ENCODE assay signal across 12 mouse cellular contexts in genomic region chr4:99458984-99459383, GRCm38 (mm10).
DNase-seq lines count a peak whose midpoint lies in the region; ATAC-seq and TF ChIP-seq lines count a peak whose summit lies in the region.
"Had no signal": no experiment of that assay in that cellular context is flagged by ENCODE, and none has a peak within 500 bp of the region (broad histone marks: within the 10 kb centered on the region; RNA-seq: fewer than 3 reads in every experiment).

No protein-coding gene starts in this region.

- 69% methylated on average over 4 of the region's 4 CpGs for WGBS in kidney, adult 2 months
- 66% methylated on average over 4 of the region's 4 CpGs for WGBS in embryonic facial prominence, embryonic 12.5 days
- WGBS in forebrain, embryonic 14.5 days: 32% methylated on average over 4 of the region's 4 CpGs
- 55% methylated on average over 4 of the region's 4 CpGs for WGBS in midbrain, embryonic 11.5 days

- H3K36me3 ChIP-seq in kidney, adult 2 months (ENCODE audit: control insufficient read depth, insufficient read depth, low read length): no peaks in the 10 kb centered on the region
- H3K36me3 ChIP-seq in embryonic facial prominence, embryonic 12.5 days: no peaks in the 10 kb centered on the region
- no peaks in the 10 kb centered on the region for H3K36me3 ChIP-seq in forebrain, embryonic 14.5 days (ENCODE audit: control insufficient read depth, insufficient read depth, low read length)
- no peaks in the 10 kb centered on the region for H3K36me3 ChIP-seq in midbrain, embryonic 11.5 days (ENCODE audit: control insufficient read depth, insufficient read depth, low read length)

- H3K27me3 ChIP-seq in kidney, adult 2 months (replicated peaks; ENCODE audit: control insufficient read depth, insufficient read depth, low read length): no peaks in the 10 kb centered on the region
- peaks cover 10% of the 10 kb centered on the region for H3K27me3 ChIP-seq in embryonic facial prominence, embryonic 12.5 days
- 0 out of 2 replicates have a peak, but pooled peaks cover 3% of the 10 kb centered on the region for H3K27me3 ChIP-seq in forebrain, embryonic 14.5 days (replicated peaks; ENCODE audit: control insufficient read depth, insufficient read depth, low read length)
- H3K27me3 ChIP-seq in midbrain, embryonic 11.5 days (ENCODE audit: control insufficient read depth, insufficient read depth, low read length): peaks cover 14% of the 10 kb centered on the region

- no peaks in the 10 kb centered on the region; the same call in 1 of the 2 replicates for H3K4me1 ChIP-seq in kidney, adult 2 months (ENCODE audit: control insufficient read depth, insufficient read depth, low read length)
- H3K4me1 ChIP-seq in embryonic facial prominence, embryonic 12.5 days: 0 out of 2 replicates have a peak, but pooled peaks cover 4% of the 10 kb centered on the region
- H3K4me1 ChIP-seq in forebrain, embryonic 14.5 days (ENCODE audit: control insufficient read depth, insufficient read depth, low read length): peaks cover 10% of the 10 kb centered on the region; the same call in 1 of the 2 replicates
- H3K4me1 ChIP-seq in midbrain, embryonic 11.5 days (ENCODE audit: control insufficient read depth, insufficient read depth, low read length): peaks cover 5% of the 10 kb centered on the region

- no peak overlapping the region for H3K9ac ChIP-seq in embryonic facial prominence, embryonic 12.5 days
- H3K9ac ChIP-seq in forebrain, embryonic 14.5 days (ENCODE audit: low read length): no peak overlapping the region
- no peak overlapping the region for H3K9ac ChIP-seq in midbrain, embryonic 11.5 days (ENCODE audit: low read length)

- peak; percentile 2 for DNase-seq in kidney, adult 2 months
- no peak for DNase-seq in kidney, postnatal 10 days
- DNase-seq in forebrain, embryonic 14.5 days (ENCODE audit: low spot score): peak; percentile 14
- DNase-seq in midbrain, embryonic 11.5 days (ENCODE audit: low spot score, missing footprints): no peak
- DNase-seq in ovary, postnatal 36 days (ENCODE audit: low spot score): no peak
- DNase-seq: heart, adult 18-20 months; lung, adult 2 months; spleen, adult 18-20 months; thymus, adult 18-20 months had no signal

- no peak overlapping the region for H3K4me3 ChIP-seq in kidney, adult 2 months (ENCODE audit: insufficient read depth, low read depth, low read length)
- no peak overlapping the region for H3K4me3 ChIP-seq in embryonic facial prominence, embryonic 12.5 days
- 0 out of 2 replicates have a peak overlapping the region, but pooled peaks have one; percentile 9 for H3K4me3 ChIP-seq in forebrain, embryonic 14.5 days (ENCODE audit: low read depth, low read length)
- H3K4me3 ChIP-seq in midbrain, embryonic 11.5 days (ENCODE audit: low read depth, low read length): no peak overlapping the region

- peak overlapping the region; percentile 40; the same call in 1 of the 2 replicates for H3K4me2 ChIP-seq in embryonic facial prominence, embryonic 12.5 days (replicated peaks)
- peak overlapping the region; percentile 46 for H3K4me2 ChIP-seq in forebrain, embryonic 14.5 days (ENCODE audit: low read length)
- H3K4me2 ChIP-seq in midbrain, embryonic 11.5 days: peak overlapping the region; percentile 24; the same call in 1 of the 2 replicates

- no peaks in the 10 kb centered on the region for H3K9me3 ChIP-seq in embryonic facial prominence, embryonic 12.5 days
- H3K9me3 ChIP-seq in forebrain, embryonic 14.5 days (replicated peaks; ENCODE audit: control insufficient read depth, low read length): no peaks in the 10 kb centered on the region
- no peaks in the 10 kb centered on the region for H3K9me3 ChIP-seq in midbrain, embryonic 11.5 days (ENCODE audit: control insufficient read depth, low read length)

- no peak for TF ChIP-seq POLR2A in kidney, adult 2 months (IDR thresholded peaks at IDR 0.05; ENCODE audit: low read depth, low read length)

- ATAC-seq in embryonic facial prominence, embryonic 12.5 days (ENCODE audit: insufficient number of reproducible peaks, insufficient read depth, low FRiP score, low TSS enrichment): no peak
- ATAC-seq in forebrain, embryonic 14.5 days: peak; percentile 36; the same call in 1 of the 2 replicates
- ATAC-seq in midbrain, embryonic 11.5 days (ENCODE audit: low FRiP score): no peak
- ATAC-seq in erythroblast, adult 5-6 weeks (replicated peaks; ENCODE audit: low FRiP score, poor library complexity, severe bottlenecking): no peak
- ATAC-seq in CD4-positive, CD25-positive, alpha-beta regulatory T cell, adult 4 months: no peak

- H3K27ac ChIP-seq in kidney, adult 2 months (ENCODE audit: insufficient read depth, low read depth, low read length): no peak overlapping the region
- H3K27ac ChIP-seq in embryonic facial prominence, embryonic 12.5 days: no peak overlapping the region
- H3K27ac ChIP-seq in forebrain, embryonic 14.5 days (ENCODE audit: low read depth, low read length): no peak overlapping the region
- no peak overlapping the region for H3K27ac ChIP-seq in midbrain, embryonic 11.5 days (ENCODE audit: low read depth, low read length)

- no peak for TF ChIP-seq CTCF in kidney, adult 2 months (conservative IDR thresholded peaks at IDR 0.05; ENCODE audit: insufficient read depth, insufficient read length, low read depth, low read length)

Comparison
In these comparisons a context has a peak if more than half of its experiments do, and no peak if none do; other contexts are left out.
1. DNase-seq: peak in kidney, adult 2 months (single experiment) and forebrain, embryonic 14.5 days (single experiment); none in kidney, postnatal 10 days (single experiment), midbrain, embryonic 11.5 days (single experiment) and ovary, postnatal 36 days (single experiment).
2. Peak in every context shown above with its lines, with median percentiles within 50 percentile points of each other: H3K4me2 ChIP-seq.